Mouse (Mus musculus): ENCODE data around the gene Sec1.

- TF ChIP-seq MAX (IDR thresholded peaks at IDR 0.05; ENCODE audit: low read depth) = no peak
- TF ChIP-seq POLR2AphosphoS2 (IDR thresholded peaks at IDR 0.05; ENCODE audit: insufficient read length, low read depth) = no peak
- TF ChIP-seq POLR2A (IDR thresholded peaks at IDR 0.05; ENCODE audit: insufficient read length, low read depth) = no peak
- no peak for TF ChIP-seq CEBPB (IDR thresholded peaks at IDR 0.05; ENCODE audit: insufficient read depth, poor library complexity, severe bottlenecking)
- no peak for TF ChIP-seq MYOG (IDR thresholded peaks at IDR 0.05; ENCODE audit: control insufficient read depth in 1 of 3, insufficient read depth in 1 of 3, insufficient read length in 2 of 3, low read depth in 2 of 3)
- TF ChIP-seq E2F4 (IDR thresholded peaks at IDR 0.05; ENCODE audit: insufficient read depth) = no peak
- TF ChIP-seq MYOD1 (IDR thresholded peaks at IDR 0.05; ENCODE audit: control insufficient read depth in 1 of 3, insufficient read length in 2 of 3, low read depth in 2 of 3) = no peak
These were observed 16.4 kb downstream of the Sec1 start for GRCm38 (mm10) chr7:45677627-45678295.

All from myocyte (in vitro differentiated cells).